Mouse (Mus musculus) olfactory bulb, adult 2 months (tissue): ENCODE measurements around the gene Ly6c2.
"Not testable (repeated sequence)": the region's sequence is repeated elsewhere in the genome, so short reads cannot be mapped to it uniquely, and the experiment has no call there.

Experiments
- CTCF ChIP-seq: fragments of 200-500 bp; IDR thresholded peaks from 2 replicates; pipeline ENCODE4 v1.5.1; 2012; ENCODE audit warnings: low read depth, mild to moderate bottlenecking, low read length, moderate library complexity; ENCODE audit not compliant: insufficient read depth
- POLR2A ChIP-seq: fragments of 200-500 bp; IDR thresholded peaks from 2 replicates; pipeline ENCODE4 v1.6.1; 2012; ENCODE audit warnings: mild to moderate bottlenecking, low read depth, low read length, moderate library complexity; ENCODE audit not compliant: insufficient read depth

DNA sequence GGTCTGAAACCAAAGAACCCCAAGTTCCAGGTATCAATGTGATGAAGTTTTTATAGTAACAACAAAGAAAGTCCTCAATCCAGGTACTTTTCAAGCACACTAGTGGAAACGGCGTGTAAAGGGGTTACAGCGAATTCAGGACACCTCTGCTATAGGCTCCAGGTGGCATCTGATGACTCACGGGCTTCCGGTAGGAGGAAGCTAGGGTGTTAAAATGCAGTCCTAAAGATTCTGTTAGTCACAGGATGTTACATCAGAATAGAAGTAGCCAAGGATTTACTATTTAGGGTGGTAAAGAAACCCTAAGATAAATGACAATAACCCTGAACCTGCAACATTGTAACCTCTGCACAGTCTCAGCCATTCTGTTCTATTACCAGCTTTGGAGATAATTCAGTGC lies 5.7 kb upstream of the Ly6c2 start:
- not testable (repeated sequence) for TF ChIP-seq CTCF, POLR2A
